Mouse (Mus musculus) liver, postnatal 0 days (tissue): ENCODE measurements at regions not wholly inside any gene's neighbourhood (a gene's known extent, or its start where the extent isn't known, plus 50 kb on each side); places are given as distances from the start of the nearest gene placed in this dataset.

Experiments used
- ATAC-seq: fragments of 200-750 bp; cut with Nextera tagmentation; 2 replicates; pipeline ENCODE4 v1.8.0; 2017; ENCODE audit warnings: mild to moderate bottlenecking, moderate library complexity
- DNase-seq: peaks from one replicate; pipeline ENCODE4 v3.0.0-alpha.2; 2016
- H3K27ac ChIP-seq: fragments of 300-500 bp; sonication (generic); 2 replicates; pipeline ENCODE4 v1.5.1; 2014; ENCODE audit warnings: antibody characterized with exemption, moderate library complexity, mild to moderate bottlenecking, low read depth
- H3K27me3 ChIP-seq: fragments of 300-500 bp; sonication (generic); 2 replicates; pipeline ENCODE4 v1.6.1; 2014; ENCODE audit warnings: low read length, control low read depth, mixed read lengths; ENCODE audit not compliant: insufficient read depth
- H3K36me3 ChIP-seq: fragments of 300-500 bp; sonication (generic); replicated peaks from 2 replicates; pipeline ENCODE4 v1.6.1; 2014; ENCODE audit warnings: mild to moderate bottlenecking, control low read depth, low read length, moderate library complexity, mixed read lengths; ENCODE audit not compliant: insufficient read depth
- H3K4me1 ChIP-seq: fragments of 300-500 bp; sonication (generic); 2 replicates; pipeline ENCODE4 v1.6.1; 2014; ENCODE audit warnings: antibody characterized with exemption, mild to moderate bottlenecking, control low read depth; ENCODE audit not compliant: insufficient read depth
- H3K4me2 ChIP-seq: fragments of 300-500 bp; sonication (generic); 2 replicates; pipeline ENCODE4 v1.6.1; 2014; ENCODE audit warnings: low read depth, mild to moderate bottlenecking, low read length, moderate library complexity, mixed read lengths
- H3K4me3 ChIP-seq: fragments of 300-500 bp; sonication (generic); 2 replicates; pipeline ENCODE4 v1.5.1; 2014; ENCODE audit warnings: low read depth, low read length
- H3K9ac ChIP-seq: fragments of 300-500 bp; sonication (generic); replicated peaks from 2 replicates; pipeline ENCODE4 v1.6.1; 2014; ENCODE audit warnings: mild to moderate bottlenecking, moderate library complexity
- H3K9me3 ChIP-seq: fragments of 300-500 bp; sonication (generic); 2 replicates; pipeline ENCODE4 v1.6.1; 2016; ENCODE audit warnings: mild to moderate bottlenecking, control low read depth, low read length, mixed read lengths
- CTCF ChIP-seq: sonication (generic); IDR thresholded peaks from 2 replicates; pipeline ENCODE4 v1.5.1; 2016; ENCODE audit warnings: antibody characterized with exemption, low read depth
- EP300 ChIP-seq: IDR thresholded peaks from 2 replicates; pipeline ENCODE4 v1.6.1; 2016; ENCODE audit warnings: antibody characterized with exemption, low read depth, mild to moderate bottlenecking
- WGBS: fragments of 180-500 bp; shearing (Covaris S2); extraction: QIAGEN DNeasy Blood & Tissue Kit; methylation state at CpG from one replicate; pipeline ENCODE4 v1.1.7; 2014; ENCODE audit not compliant: insufficient replicate concordance; 5-methylcytosine and 5-hydroxymethylcytosine counted together

GRCm38 (mm10) chr8:12103296-12103695 lies 175.3 kb upstream of the A230072I06Rik start:
- H3K27ac ChIP-seq: no peak overlapping the region
- H3K27me3 ChIP-seq: peaks cover 6% of the 10 kb centered on the region; the same call in 1 of the 2 replicates
- no peak overlapping the region for H3K4me2 ChIP-seq
- H3K9me3 ChIP-seq: no peaks in the 10 kb centered on the region
- WGBS: 66% methylated on average over 4 of the region's 4 CpGs
- ATAC-seq: no peak
- no peak overlapping the region for H3K4me3 ChIP-seq
- H3K9ac ChIP-seq: no peak overlapping the region
- no peak for DNase-seq
- TF ChIP-seq EP300 (no peak), CTCF (no peak)
- H3K4me1 ChIP-seq: no peaks in the 10 kb centered on the region
- H3K36me3 ChIP-seq: no peaks in the 10 kb centered on the region

GRCm38 (mm10) chr8:12105106-12105901 lies 173.3 kb upstream of the A230072I06Rik start:
- Histone ChIP-seq H3K27me3 (0 out of 2 replicates have a peak, but pooled peaks cover 3% of the 10 kb centered on the region), H3K9me3 (no peaks in the 10 kb centered on the region), H3K27ac (no peak overlapping the region), H3K4me1 (no peaks in the 10 kb centered on the region), H3K4me2 (no peak overlapping the region), H3K9ac (no peak overlapping the region), H3K4me3 (no peak overlapping the region), H3K36me3 (no peaks in the 10 kb centered on the region)
- 50% methylated on average over 15 of the region's 15 CpGs for WGBS
- ATAC-seq (no peak), DNase-seq (no peak)
- no peak for TF ChIP-seq EP300
- TF ChIP-seq CTCF: no peak

- H3K27me3 ChIP-seq: 0 out of 2 replicates have a peak, but pooled peaks cover 3% of the 10 kb centered on the region
- no peak overlapping the region for H3K4me3 ChIP-seq
- H3K9ac ChIP-seq: no peak overlapping the region
- WGBS: 53% methylated on average over 5 of the region's 5 CpGs
- no peaks in the 10 kb centered on the region for H3K9me3 ChIP-seq
- DNase-seq: no peak
- ATAC-seq: no peak
- H3K27ac ChIP-seq: no peak overlapping the region
- H3K36me3 ChIP-seq: no peaks in the 10 kb centered on the region
- H3K4me2 ChIP-seq: no peak overlapping the region
- TF ChIP-seq EP300 (no peak), CTCF (no peak)
- H3K4me1 ChIP-seq: no peaks in the 10 kb centered on the region
Measured at GRCm38 (mm10) chr8:12108578-12108977, 170.0 kb upstream of the A230072I06Rik start.

DNA sequence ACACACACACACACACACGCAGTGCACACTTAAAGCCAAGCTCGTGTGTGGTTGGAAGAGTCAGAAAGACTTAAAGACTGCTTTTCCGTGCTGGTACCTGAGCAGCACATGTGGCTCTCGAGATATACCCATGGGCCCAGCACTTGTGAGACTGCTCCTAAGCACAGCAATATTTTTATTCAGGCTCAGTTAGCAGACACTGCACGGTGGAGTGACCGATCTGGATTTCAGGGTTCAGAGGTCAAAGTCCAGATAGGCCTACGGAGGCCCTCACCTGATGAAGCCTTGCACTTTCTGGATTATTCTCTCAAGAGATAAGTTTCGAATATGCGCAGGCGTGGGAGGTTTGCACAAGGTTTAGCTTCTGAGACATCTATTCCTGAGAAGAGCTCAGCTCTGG lies 167.0 kb upstream of the A230072I06Rik start:
- no peaks in the 10 kb centered on the region for H3K27me3 ChIP-seq
- ATAC-seq (no peak), DNase-seq (no peak)
- H3K27ac ChIP-seq: no peak overlapping the region
- no peak for TF ChIP-seq EP300
- no peak for TF ChIP-seq CTCF
- 64% methylated on average over 10 of the region's 10 CpGs for WGBS
- no peaks in the 10 kb centered on the region for H3K9me3 ChIP-seq
- no peaks in the 10 kb centered on the region for H3K4me1 ChIP-seq
- H3K9ac ChIP-seq: no peak overlapping the region
- no peak overlapping the region for H3K4me3 ChIP-seq
- no peaks in the 10 kb centered on the region for H3K36me3 ChIP-seq
- H3K4me2 ChIP-seq: no peak overlapping the region

DNA sequence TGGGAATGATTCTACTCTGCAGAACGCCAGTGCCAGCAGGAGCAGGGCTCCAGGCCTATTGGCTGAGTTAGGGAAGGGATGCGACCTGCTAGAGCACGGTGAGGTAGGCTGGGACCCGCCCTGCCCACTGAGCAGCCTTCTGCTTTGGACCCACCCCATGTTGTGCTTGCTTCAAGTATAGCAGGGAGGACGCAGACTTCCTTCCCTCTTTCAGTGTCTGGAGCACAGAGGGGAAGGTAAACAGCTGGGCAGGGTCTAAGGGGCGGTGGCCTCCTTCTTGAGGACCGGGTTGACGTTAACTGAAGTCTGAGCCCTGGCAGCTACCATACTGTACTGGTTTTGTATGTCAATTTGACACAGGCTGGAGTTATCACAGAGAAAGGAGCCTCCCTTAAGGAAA lies 165.6 kb upstream of the A230072I06Rik start:
- no peak overlapping the region for H3K4me3 ChIP-seq
- ATAC-seq (no peak), DNase-seq (no peak)
- H3K4me2 ChIP-seq: no peak overlapping the region
- H3K9me3 ChIP-seq: no peaks in the 10 kb centered on the region
- H3K36me3 ChIP-seq: no peaks in the 10 kb centered on the region
- H3K4me1 ChIP-seq: no peaks in the 10 kb centered on the region
- no peak overlapping the region for H3K27ac ChIP-seq
- no peak overlapping the region for H3K9ac ChIP-seq
- WGBS: 21% methylated on average over 8 of the region's 8 CpGs
- H3K27me3 ChIP-seq: no peaks in the 10 kb centered on the region
- TF ChIP-seq CTCF (no peak), EP300 (no peak)

- WGBS: 67% methylated on average over 11 of the region's 11 CpGs
- Histone ChIP-seq H3K27me3 (peaks cover 9% of the 10 kb centered on the region), H3K9ac (no peak overlapping the region), H3K4me1 (no peaks in the 10 kb centered on the region), H3K9me3 (no peaks in the 10 kb centered on the region), H3K27ac (no peak overlapping the region), H3K4me2 (no peak overlapping the region), H3K4me3 (no peak overlapping the region), H3K36me3 (no peaks in the 10 kb centered on the region)
- ATAC-seq (no peak), DNase-seq (no peak)
- TF ChIP-seq EP300: no peak
- no peak for TF ChIP-seq CTCF
Measured at GRCm38 (mm10) chr8:12126374-12127001, 152.1 kb upstream of the A230072I06Rik start.
